Mouse (Mus musculus): Measurements from ENCODE around the gene Olfr1090.

The Olfr1090 gene

DNA sequence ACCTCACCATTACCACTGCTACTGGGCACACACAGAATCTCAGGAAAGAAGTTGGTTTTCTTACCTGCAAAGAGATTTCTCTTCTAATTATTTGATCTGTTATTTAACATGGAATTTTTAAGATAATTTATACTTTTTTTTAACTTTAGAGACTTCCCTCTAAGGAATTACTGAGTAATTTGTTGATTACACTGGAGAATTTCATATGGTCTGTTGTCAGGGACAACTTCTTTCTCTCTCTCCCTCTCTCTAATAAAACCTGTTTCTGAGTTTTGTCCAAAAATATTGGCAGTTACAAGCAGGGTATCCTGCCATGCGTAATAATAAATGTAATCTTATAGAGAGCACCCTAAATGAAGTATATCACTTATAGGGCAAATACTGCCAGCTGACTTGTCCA is at the start of gene Olfr1090:
Gene Olfr1090, minus strand, starts transcription at position 101 of the 400 bp plus-strand sequence.
- no peak for DNase-seq (ENCODE audit: low read depth, low spot score)

DNA sequence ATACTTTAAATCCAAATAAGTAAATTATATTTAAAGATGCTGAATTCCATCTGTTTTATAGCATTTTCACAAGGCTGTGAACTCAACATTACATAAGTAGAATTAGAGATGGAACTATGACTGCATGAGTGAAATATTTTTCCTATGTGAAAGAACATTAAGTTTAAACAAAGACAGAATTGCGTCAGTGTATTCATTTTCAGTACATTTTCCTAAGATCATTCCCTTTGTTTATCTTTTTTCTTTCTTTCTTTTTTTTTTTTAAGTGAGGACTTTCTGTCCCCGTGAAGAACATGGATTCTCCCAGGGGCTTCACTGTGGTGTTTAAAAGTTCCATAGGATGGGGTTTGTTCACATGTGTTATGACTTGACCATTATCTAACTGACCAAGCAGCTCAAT is 23.4 kb upstream of the Olfr1090 start, which contains the start of gene Olfr1093:
Gene Olfr1093, plus strand, starts transcription at position 301 of the 400 bp plus-strand sequence.
- no peak for DNase-seq (ENCODE audit: low read depth, low spot score)

DNA sequence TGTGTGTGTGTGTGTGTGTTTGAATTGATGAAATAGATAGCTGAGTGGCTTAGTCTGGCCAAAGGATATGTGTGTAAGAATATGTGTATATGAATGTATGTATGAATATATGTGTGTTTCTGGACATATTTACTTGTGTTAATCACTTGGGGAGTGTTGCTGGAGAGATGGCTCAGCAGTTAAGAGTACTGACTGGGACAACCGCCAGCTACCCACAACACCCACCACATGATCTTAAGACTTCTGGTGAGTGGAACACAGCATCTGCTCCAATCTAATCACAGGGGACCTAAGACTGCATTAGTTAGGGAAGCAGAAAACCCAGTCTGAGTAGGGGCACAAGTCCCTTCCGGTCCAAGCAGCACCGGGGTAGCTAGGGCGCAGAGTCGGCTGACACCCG is 2.3 kb upstream of the Olfr1090 start:
- no peak for DNase-seq (ENCODE audit: low read depth, low spot score)

DNA sequence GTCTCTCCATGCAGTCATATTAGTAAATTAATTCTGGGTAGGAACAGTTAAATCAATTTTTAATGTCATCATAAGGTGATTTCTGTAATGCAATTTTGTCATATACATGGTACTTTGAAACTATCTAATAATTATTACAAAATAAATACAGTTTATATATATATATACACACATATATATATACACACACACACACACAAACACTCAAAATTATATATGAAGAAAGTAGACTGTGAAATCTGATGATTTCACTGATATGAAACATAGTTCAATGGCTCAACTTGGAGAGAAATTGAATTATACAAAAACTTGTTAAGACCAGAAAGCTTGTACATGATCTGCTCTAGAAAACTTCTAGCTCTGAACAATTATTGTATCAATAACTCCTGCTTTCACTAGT is 25.2 kb downstream of the Olfr1090 start, which contains the start of gene Olfr1089:
Gene Olfr1089, minus strand, starts transcription at position 101 of the 400 bp plus-strand sequence.
- DNase-seq (ENCODE audit: low read depth, low spot score) = no peak

All from skeletal muscle tissue, adult 2 months (tissue).